Mouse (Mus musculus): Measurements from ENCODE around the gene Osgepl1. TPM values are rescaled to one million over a fixed set of nuclear protein-coding genes. Genes with fewer than 3 reads are reported as not detected.

Gene Osgepl1
- polyA plus RNA-seq, 1 experiment from 2014 or later: 25.7 TPM

Other genes starting within 250 kb of the Osgepl1 start
- gene 1700019A02Rik, start 126.0 kb upstream of the Osgepl1 start, polyA plus RNA-seq (2015; fragmentation: Nextera tagmentation; extraction: Ambion mirVana): not detected in 2 replicates
- 11.3 and 12.2 TPM in 2 replicates for gene Pms1, start 16.6 kb upstream of the Osgepl1 start, polyA plus RNA-seq (2015; fragmentation: Nextera tagmentation; extraction: Ambion mirVana)
- 54.6 and 54.8 TPM in 2 replicates for gene Ormdl1, start 16.5 kb upstream of the Osgepl1 start, polyA plus RNA-seq (2015; fragmentation: Nextera tagmentation; extraction: Ambion mirVana)
- not detected in 2 replicates for gene Gm28778, start 16.5 kb upstream of the Osgepl1 start, polyA plus RNA-seq (2015; fragmentation: Nextera tagmentation; extraction: Ambion mirVana)
- 7.5 TPM in 1 of 2 replicates, not detected in the other for gene Asdurf, start 39.0 kb downstream of the Osgepl1 start, polyA plus RNA-seq (2015; fragmentation: Nextera tagmentation; extraction: Ambion mirVana)
- 0.39 and 0.53 TPM in 2 replicates for gene Gm28551, start 39.0 kb downstream of the Osgepl1 start, polyA plus RNA-seq (2015; fragmentation: Nextera tagmentation; extraction: Ambion mirVana)
- 67.5 and 69.7 TPM in 2 replicates for gene Asnsd1, start 39.1 kb downstream of the Osgepl1 start, polyA plus RNA-seq (2015; fragmentation: Nextera tagmentation; extraction: Ambion mirVana)